Mouse (Mus musculus): ENCODE measurements around the gene Aspdh. TPM values are rescaled to one million over a fixed set of nuclear protein-coding genes. Genes with fewer than 3 reads are reported as not detected.

Aspdh gene
- polyA plus RNA-seq, 1 experiment from 2014 or later: not detected

DNA sequence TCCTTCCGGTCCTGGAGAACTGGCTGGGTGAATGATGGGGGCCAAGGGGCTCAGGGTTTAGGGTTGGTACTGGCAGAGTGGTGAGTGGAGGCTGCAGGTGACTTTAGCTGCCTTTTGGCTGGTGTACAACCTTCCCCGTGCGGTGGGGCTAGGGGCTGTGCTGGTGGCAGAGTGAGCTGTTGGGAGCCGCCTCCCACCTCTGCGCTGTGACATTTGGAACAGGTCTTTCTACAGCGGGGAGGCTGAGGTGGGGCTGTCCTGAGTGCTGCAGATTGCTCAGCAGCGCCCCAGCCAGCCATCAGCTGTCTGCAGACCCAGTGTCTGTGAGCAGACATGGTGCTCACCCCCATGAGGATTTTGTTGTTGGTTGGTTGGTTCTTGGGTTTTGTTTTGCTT, 19.7 kb upstream of the Aspdh start:
- no peak overlapping the region for H3K9ac ChIP-seq (replicated peaks; ENCODE audit: low read depth)
- no peak for DNase-seq (ENCODE audit: low spot score)
- H3K4me2 ChIP-seq (replicated peaks; ENCODE audit: low read depth, low read length): no peak overlapping the region
- no peaks in the 10 kb centered on the region for H3K9me3 ChIP-seq (ENCODE audit: low read length)
- H3K4me1 ChIP-seq (ENCODE audit: insufficient read depth, low read depth, low read length): no peaks in the 10 kb centered on the region
- peaks cover 40% of the 10 kb centered on the region for H3K27me3 ChIP-seq (replicated peaks; ENCODE audit: insufficient read depth, low read length)
- H3K36me3 ChIP-seq (ENCODE audit: insufficient read depth, low read length): no peaks in the 10 kb centered on the region
- no peak for TF ChIP-seq EP300 (IDR thresholded peaks at IDR 0.05)
- H3K4me3 ChIP-seq (ENCODE audit: low read depth, low read length): no peak overlapping the region
- WGBS: 19% methylated on average over 7 of the region's 7 CpGs
- no peak overlapping the region for H3K27ac ChIP-seq (ENCODE audit: low read length)
- no peak for ATAC-seq

DNA sequence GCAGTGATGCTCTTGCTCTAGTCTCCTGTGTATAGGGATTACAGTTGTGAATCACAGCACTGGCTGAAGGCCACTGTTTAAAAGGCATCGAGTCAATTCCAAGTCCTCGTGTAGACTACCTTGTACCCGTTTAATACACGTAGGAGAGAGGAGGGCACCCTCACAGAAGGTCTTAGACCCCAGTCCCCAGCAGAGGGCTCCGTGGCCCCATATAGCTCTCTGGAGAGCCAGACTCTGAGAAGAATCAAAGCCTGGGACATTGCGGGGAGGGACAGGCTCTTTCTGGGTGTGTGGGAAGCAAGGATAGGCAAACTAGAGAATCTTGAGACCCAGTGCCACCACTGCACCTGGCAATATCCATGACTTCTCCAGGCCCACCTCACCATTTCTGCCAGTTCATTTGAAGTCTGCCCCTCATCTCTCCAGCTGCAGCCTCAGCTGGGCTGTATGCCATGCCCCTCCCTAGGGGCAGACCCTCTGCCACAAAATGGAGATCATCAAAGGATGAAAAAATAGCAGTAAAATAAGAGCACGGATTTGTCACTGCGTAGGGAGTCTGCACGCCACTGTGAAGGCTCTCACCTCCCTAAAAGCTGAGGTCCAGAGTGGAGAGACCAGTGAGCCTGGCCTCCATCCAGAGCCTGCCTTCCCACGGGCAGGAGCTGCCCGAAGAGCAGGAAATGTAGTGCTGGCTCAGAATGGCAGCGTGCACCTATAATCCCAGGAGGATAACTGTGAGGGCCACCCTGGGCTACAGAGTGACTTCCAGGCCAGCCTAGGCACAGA, 18.9 kb upstream of the Aspdh start:
- DNase-seq (ENCODE audit: low spot score): no peak
- Histone ChIP-seq H3K27me3 (replicated peaks; ENCODE audit: insufficient read depth, low read length) (peaks cover 32% of the 10 kb centered on the region), H3K9me3 (ENCODE audit: low read length) (no peaks in the 10 kb centered on the region), H3K4me2 (replicated peaks; ENCODE audit: low read depth, low read length) (no peak overlapping the region), H3K9ac (replicated peaks; ENCODE audit: low read depth) (no peak overlapping the region), H3K4me1 (ENCODE audit: insufficient read depth, low read depth, low read length) (no peaks in the 10 kb centered on the region), H3K27ac (ENCODE audit: low read length) (no peak overlapping the region), H3K4me3 (ENCODE audit: low read depth, low read length) (no peak overlapping the region), H3K36me3 (ENCODE audit: insufficient read depth, low read length) (no peaks in the 10 kb centered on the region)
- TF ChIP-seq CTCF (IDR thresholded peaks at IDR 0.05): no peak
- TF ChIP-seq EP300 (IDR thresholded peaks at IDR 0.05): no peak
- WGBS: 37% methylated on average over 12 of the region's 12 CpGs
- no peak for ATAC-seq

DNA sequence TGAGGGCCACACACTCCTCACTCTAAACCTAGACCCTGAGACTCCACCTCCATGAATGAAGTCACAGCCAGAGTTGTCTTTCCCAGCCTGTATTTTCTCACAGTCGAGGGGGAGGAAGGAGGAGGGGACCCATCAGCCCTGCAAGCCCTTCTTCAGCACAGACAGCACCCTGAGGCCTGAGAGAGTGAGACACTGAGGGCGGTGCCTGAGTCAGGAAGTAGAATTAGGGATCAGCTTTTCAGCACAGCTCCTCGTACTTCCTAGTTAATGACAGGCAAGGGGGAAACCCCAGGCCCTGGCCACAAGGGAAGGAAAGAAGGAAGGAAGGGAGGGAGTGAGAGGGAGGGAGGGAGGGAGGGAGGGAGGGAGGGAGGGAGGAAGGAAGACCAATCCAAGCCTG, 11.9 kb upstream of the Aspdh start:
- Histone ChIP-seq H3K4me2 (replicated peaks; ENCODE audit: low read depth, low read length) (no peak overlapping the region), H3K27ac (ENCODE audit: low read length) (no peak overlapping the region), H3K9me3 (ENCODE audit: low read length) (no peaks in the 10 kb centered on the region), H3K9ac (replicated peaks; ENCODE audit: low read depth) (no peak overlapping the region), H3K27me3 (replicated peaks; ENCODE audit: insufficient read depth, low read length) (no peaks in the 10 kb centered on the region), H3K4me3 (ENCODE audit: low read depth, low read length) (no peak overlapping the region), H3K4me1 (ENCODE audit: insufficient read depth, low read depth, low read length) (no peaks in the 10 kb centered on the region), H3K36me3 (ENCODE audit: insufficient read depth, low read length) (no peaks in the 10 kb centered on the region)
- TF ChIP-seq CTCF (IDR thresholded peaks at IDR 0.05): no peak
- 6% methylated on average over 3 of the region's 3 CpGs for WGBS
- peak; percentile 67 for ATAC-seq
- DNase-seq (ENCODE audit: low spot score): peak; percentile 48

DNA sequence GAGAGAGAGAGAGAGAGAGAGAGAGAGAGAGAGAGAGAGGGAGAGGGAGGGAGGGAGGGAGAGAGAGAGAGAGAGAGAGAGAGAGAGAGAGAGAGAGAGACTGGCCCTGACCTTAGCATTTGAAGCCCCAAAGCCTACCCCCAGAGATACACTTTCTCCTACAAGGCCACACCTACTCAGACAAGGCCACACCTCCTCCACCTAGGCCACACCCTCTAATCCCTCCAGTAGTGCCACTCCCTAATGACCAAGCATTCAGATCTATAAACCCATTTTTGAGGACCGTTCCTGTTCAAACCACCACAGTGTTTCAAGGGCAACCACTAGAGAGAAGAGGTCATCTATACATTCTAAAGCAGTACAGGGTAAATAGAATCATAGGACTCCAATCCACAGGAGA, 8.9 kb upstream of the Aspdh start:
- 57% methylated on average over 1 of the region's 1 CpGs for WGBS
- Histone ChIP-seq H3K9ac (replicated peaks; ENCODE audit: low read depth) (no peak overlapping the region), H3K4me1 (ENCODE audit: insufficient read depth, low read depth, low read length) (no peaks in the 10 kb centered on the region), H3K4me3 (ENCODE audit: low read depth, low read length) (no peak overlapping the region), H3K4me2 (replicated peaks; ENCODE audit: low read depth, low read length) (no peak overlapping the region), H3K36me3 (ENCODE audit: insufficient read depth, low read length) (no peaks in the 10 kb centered on the region), H3K27ac (ENCODE audit: low read length) (no peak overlapping the region), H3K9me3 (ENCODE audit: low read length) (no peaks in the 10 kb centered on the region), H3K27me3 (replicated peaks; ENCODE audit: insufficient read depth, low read length) (peaks cover 11% of the 10 kb centered on the region)
- DNase-seq (ENCODE audit: low spot score) (no peak), ATAC-seq (no peak)
- TF ChIP-seq CTCF (IDR thresholded peaks at IDR 0.05) (no peak), EP300 (IDR thresholded peaks at IDR 0.05) (no peak)

DNA sequence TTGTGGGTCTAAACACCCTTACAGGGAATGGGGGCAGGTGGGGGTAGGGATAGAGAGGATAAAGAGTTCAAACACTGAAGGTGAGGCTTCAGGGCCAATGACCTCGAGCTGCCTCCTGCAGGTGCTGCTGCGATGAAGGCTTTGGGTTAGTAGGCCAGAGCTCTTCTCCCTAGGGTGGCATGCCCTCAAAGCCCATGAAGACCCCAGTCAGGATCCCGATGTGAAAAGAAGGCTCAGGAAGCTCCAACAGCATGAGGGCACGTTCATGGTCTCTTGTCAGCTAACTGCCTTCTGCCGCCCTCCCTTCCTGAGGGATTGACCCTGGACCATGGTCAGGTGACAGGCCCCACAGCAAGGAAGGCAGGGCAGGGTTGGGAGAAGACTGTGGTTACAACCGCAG, 5.1 kb upstream of the Aspdh start:
- TF ChIP-seq CTCF (IDR thresholded peaks at IDR 0.05) (no peak), EP300 (IDR thresholded peaks at IDR 0.05) (no peak)
- DNase-seq (ENCODE audit: low spot score) (no peak), ATAC-seq (no peak)
- Histone ChIP-seq H3K27me3 (replicated peaks; ENCODE audit: insufficient read depth, low read length) (peaks cover 34% of the 10 kb centered on the region), H3K36me3 (ENCODE audit: insufficient read depth, low read length) (no peaks in the 10 kb centered on the region), H3K9ac (replicated peaks; ENCODE audit: low read depth) (no peak overlapping the region), H3K27ac (ENCODE audit: low read length) (no peak overlapping the region), H3K9me3 (ENCODE audit: low read length) (no peaks in the 10 kb centered on the region), H3K4me3 (ENCODE audit: low read depth, low read length) (no peak overlapping the region), H3K4me1 (ENCODE audit: insufficient read depth, low read depth, low read length) (no peaks in the 10 kb centered on the region), H3K4me2 (replicated peaks; ENCODE audit: low read depth, low read length) (no peak overlapping the region)
- 69% methylated on average over 6 of the region's 6 CpGs for WGBS

DNA sequence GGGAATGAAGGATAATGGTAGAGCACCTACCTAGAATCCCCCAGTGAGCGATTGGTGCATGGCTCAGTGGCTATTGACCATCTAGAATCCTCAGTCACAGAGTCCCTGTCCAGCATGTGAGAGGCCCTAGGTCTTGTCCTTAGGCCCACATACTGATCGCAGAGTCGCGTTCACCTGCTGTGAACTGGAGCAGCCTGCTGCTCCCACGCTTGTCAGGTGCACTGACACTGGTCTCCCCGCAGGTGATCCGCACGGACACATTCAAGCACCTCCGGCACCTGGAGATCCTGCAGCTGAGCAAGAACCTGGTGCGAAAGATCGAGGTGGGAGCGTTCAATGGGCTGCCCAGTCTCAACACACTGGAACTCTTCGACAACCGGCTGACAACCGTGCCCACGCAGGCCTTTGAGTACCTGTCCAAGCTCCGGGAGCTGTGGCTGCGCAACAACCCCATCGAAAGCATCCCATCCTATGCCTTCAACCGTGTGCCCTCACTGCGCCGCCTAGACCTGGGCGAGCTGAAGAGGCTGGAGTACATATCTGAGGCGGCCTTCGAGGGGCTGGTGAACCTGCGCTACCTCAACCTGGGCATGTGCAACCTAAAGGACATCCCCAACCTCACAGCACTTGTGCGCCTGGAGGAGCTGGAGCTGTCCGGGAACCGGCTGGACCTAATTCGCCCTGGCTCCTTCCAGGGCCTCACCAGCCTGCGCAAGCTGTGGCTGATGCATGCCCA, 4.3 kb upstream of the Aspdh start:
- 66% methylated on average over 31 of the region's 31 CpGs for WGBS
- Histone ChIP-seq H3K9me3 (ENCODE audit: low read length) (no peaks in the 10 kb centered on the region), H3K4me3 (ENCODE audit: low read depth, low read length) (no peak overlapping the region), H3K27me3 (replicated peaks; ENCODE audit: insufficient read depth, low read length) (peaks cover 34% of the 10 kb centered on the region), H3K27ac (ENCODE audit: low read length) (no peak overlapping the region), H3K9ac (replicated peaks; ENCODE audit: low read depth) (no peak overlapping the region), H3K36me3 (ENCODE audit: insufficient read depth, low read length) (no peaks in the 10 kb centered on the region), H3K4me2 (replicated peaks; ENCODE audit: low read depth, low read length) (no peak overlapping the region), H3K4me1 (ENCODE audit: insufficient read depth, low read depth, low read length) (no peaks in the 10 kb centered on the region)
- DNase-seq (ENCODE audit: low spot score): no peak
- no peak for ATAC-seq
- TF ChIP-seq EP300 (IDR thresholded peaks at IDR 0.05): no peak
- no peak for TF ChIP-seq CTCF (IDR thresholded peaks at IDR 0.05)
